Mouse (Mus musculus) spleen, adult 2 months (tissue): Measurements from ENCODE around the gene Tvp23b. TPM values are rescaled to one million over a fixed set of nuclear protein-coding genes. Genes with fewer than 3 reads are reported as not detected.

Experiments used
- DNase-seq, 2 experiments: peaks; one replicate each; pipeline versions ENCODE4 v3.0.0 to v3.0.0-alpha.2; 2012 to 2021; ENCODE audit warnings: low spot score in 2 of 2, low read depth in 1 of 2
- H3K27ac ChIP-seq: fragments of 200-500 bp; 2 replicates; pipeline ENCODE4 v1.5.1; 2012; ENCODE audit warnings: low read length, inconsistent platforms; ENCODE audit not compliant: insufficient read depth
- H3K27me3 ChIP-seq: fragments of 200-500 bp; 2 replicates; pipeline ENCODE4 v1.6.1; 2012; ENCODE audit warnings: mild to moderate bottlenecking, moderate library complexity, low read length, inconsistent platforms; ENCODE audit not compliant: control insufficient read depth, insufficient read depth
- H3K36me3 ChIP-seq: fragments of 200-500 bp; 2 replicates; pipeline ENCODE4 v1.6.1; 2012; ENCODE audit warnings: mild to moderate bottlenecking, low read length, inconsistent platforms; ENCODE audit not compliant: control insufficient read depth, insufficient read depth
- H3K4me1 ChIP-seq: fragments of 200-500 bp; 2 replicates; pipeline ENCODE4 v1.6.1; 2011; ENCODE audit warnings: inconsistent platforms; ENCODE audit not compliant: control insufficient read depth, insufficient read depth, insufficient read length
- H3K4me3 ChIP-seq: fragments of 200-500 bp; 2 replicates; pipeline ENCODE4 v1.5.1; 2011; ENCODE audit warnings: mild to moderate bottlenecking, inconsistent platforms; ENCODE audit not compliant: insufficient read depth, insufficient read length; ENCODE audit errors: extremely low read depth
- CTCF ChIP-seq: fragments of 200-500 bp; IDR thresholded peaks from 2 replicates; pipeline ENCODE4 v1.5.1; 2011; ENCODE audit warnings: mild to moderate bottlenecking, inconsistent platforms; ENCODE audit not compliant: insufficient read depth, insufficient read length, insufficient replicate concordance; ENCODE audit errors: extremely low read depth
- POLR2A ChIP-seq: fragments of 200-500 bp; IDR thresholded peaks from 2 replicates; pipeline ENCODE4 v1.6.1; 2011; ENCODE audit warnings: low read depth, low read length, inconsistent platforms
- WGBS: fragments of 180-500 bp; shearing (Covaris S2); methylation state at CpG from one replicate; pipeline ENCODE4 v1.1.7; 2018; 5-methylcytosine and 5-hydroxymethylcytosine counted together
- polyA plus RNA-seq: library from polyadenylated mRNA; depleted of rRNA; stranded (reverse); fragments of >200 nt; gene quantifications from 2 replicates; pipeline ENCODE4 v1.2.3, GENCODE M21; 2012; rRNA removed

Tvp23b gene
- polyA plus RNA-seq: 5.1 and 6.2 TPM in 2 replicates

GRCm38 (mm10) chr11:62879220-62880048, at the start of gene Tvp23b:
TSS of gene Tvp23b (plus strand) at chr11:62879455.
- no peaks in the 10 kb centered on the region; the same call in 1 of the 2 replicates for H3K4me1 ChIP-seq
- peak within 1 kb of the TSS; percentile 78 for H3K4me3 ChIP-seq
- peak within 1 kb of the TSS; percentile 83 for H3K27ac ChIP-seq
- TF ChIP-seq CTCF: no peak
- TF ChIP-seq POLR2A: peak; percentile 86
- no peaks in the 10 kb centered on the region for H3K36me3 ChIP-seq
- peak; percentile 95 to 99 for DNase-seq
- WGBS: under 1% methylated on average over 55 of the region's 55 CpGs
- no peaks in the 10 kb centered on the region for H3K27me3 ChIP-seq

GRCm38 (mm10) chr11:62830387-62830786, 48.9 kb upstream of the Tvp23b start:
- 87% methylated on average over 2 of the region's 2 CpGs for WGBS

GRCm38 (mm10) chr11:62831906-62832305, 47.3 kb upstream of the Tvp23b start:
- no peak for TF ChIP-seq CTCF
- no peak for TF ChIP-seq POLR2A

More at GRCm38 (mm10) chr11:62830387-62830786, 48.9 kb upstream of the Tvp23b start:
- Histone ChIP-seq H3K4me1 (no peaks in the 10 kb centered on the region), H3K27ac (no peak overlapping the region), H3K27me3 (no peaks in the 10 kb centered on the region), H3K4me3 (no peak overlapping the region), H3K36me3 (no peaks in the 10 kb centered on the region)
- DNase-seq: no peak
- TF ChIP-seq CTCF: no peak
- TF ChIP-seq POLR2A: no peak

GRCm38 (mm10) chr11:62844562-62844961, 34.7 kb upstream of the Tvp23b start:
- 62% methylated on average over 5 of the region's 5 CpGs for WGBS
- TF ChIP-seq POLR2A: no peak
- TF ChIP-seq CTCF: no peak
- H3K36me3 ChIP-seq: no peaks in the 10 kb centered on the region
- H3K4me3 ChIP-seq: no peak overlapping the region
- H3K27me3 ChIP-seq: no peaks in the 10 kb centered on the region
- no peak overlapping the region for H3K27ac ChIP-seq
- DNase-seq: no peak
- H3K4me1 ChIP-seq: peaks cover 7% of the 10 kb centered on the region; the same call in 1 of the 2 replicates

More at GRCm38 (mm10) chr11:62831906-62832305, 47.3 kb upstream of the Tvp23b start:
- H3K27me3 ChIP-seq: no peaks in the 10 kb centered on the region
- H3K36me3 ChIP-seq: no peaks in the 10 kb centered on the region
- DNase-seq: no peak
- H3K4me1 ChIP-seq: no peaks in the 10 kb centered on the region
- no peak overlapping the region for H3K27ac ChIP-seq
- no peak overlapping the region for H3K4me3 ChIP-seq

GRCm38 (mm10) chr11:62845730-62846129, 33.5 kb upstream of the Tvp23b start:
- TF ChIP-seq POLR2A (no peak), CTCF (no peak)
- H3K4me3 ChIP-seq: no peak overlapping the region
- no peak for DNase-seq
- 78% methylated on average over 3 of the region's 3 CpGs for WGBS
- no peak overlapping the region for H3K27ac ChIP-seq
- H3K27me3 ChIP-seq: no peaks in the 10 kb centered on the region
- H3K36me3 ChIP-seq: no peaks in the 10 kb centered on the region
- peaks cover 7% of the 10 kb centered on the region; the same call in 1 of the 2 replicates for H3K4me1 ChIP-seq

- no peaks in the 10 kb centered on the region for H3K36me3 ChIP-seq
- DNase-seq: peak in 1 of 2 experiments; percentile 23
- peaks cover 7% of the 10 kb centered on the region; the same call in 1 of the 2 replicates for H3K4me1 ChIP-seq
- WGBS: 31% methylated on average over 12 of the region's 12 CpGs
- H3K4me3 ChIP-seq: peak within 1 kb of the TSS; percentile 54
- peak within 1 kb of the TSS; percentile 40 for H3K27ac ChIP-seq
- TF ChIP-seq POLR2A (no peak), CTCF (no peak)
- H3K27me3 ChIP-seq: no peaks in the 10 kb centered on the region
Measured at GRCm38 (mm10) chr11:62846961-62847654, 32.1 kb upstream of the Tvp23b start, which contains the start of gene Fbxw10. TSS of gene Fbxw10 (plus strand) at chr11:62847069.
